Mouse (Mus musculus) neural tube, embryonic 10.5 days (tissue): ENCODE results near the gene Def6.

ENCODE experiments used
- DNase-seq: peaks from one replicate; pipeline ENCODE4 v3.0.0-alpha.2; 2017; ENCODE audit warnings: low spot score; ENCODE audit errors: extremely low spot score

Gene Def6

GRCm38 (mm10) chr17:28240846-28241245, 33.3 kb downstream of the Def6 start:
- no peak for DNase-seq

- DNase-seq = no peak
Observed at GRCm38 (mm10) chr17:28242296-28242695, 34.7 kb downstream of the Def6 start.

- no peak for DNase-seq
Observed at GRCm38 (mm10) chr17:28244214-28244613, 36.6 kb downstream of the Def6 start.

DNA sequence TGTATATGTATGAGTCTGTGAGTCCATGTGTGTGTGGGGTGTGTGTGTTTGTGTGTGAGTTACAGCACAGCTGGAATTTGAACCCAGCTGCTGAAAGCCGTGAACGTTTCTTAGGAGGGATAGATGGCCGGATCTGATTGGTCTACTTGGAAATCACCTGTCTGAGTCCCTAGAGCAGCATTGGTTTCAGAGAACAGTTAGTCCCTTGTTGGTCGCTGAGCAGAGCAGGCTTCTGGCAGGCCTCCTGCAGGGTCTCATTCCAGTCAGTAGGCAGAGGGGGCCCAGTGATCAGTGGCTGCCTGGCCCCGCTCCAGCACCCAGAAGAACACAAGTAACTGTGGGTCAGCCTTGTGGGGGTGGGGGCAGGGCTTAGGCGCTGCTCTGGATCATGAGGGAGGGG, 37.1 kb downstream of the Def6 start:
- no peak for DNase-seq

GRCm38 (mm10) chr17:28246640-28247039, 39.1 kb downstream of the Def6 start:
- DNase-seq = no peak

DNA sequence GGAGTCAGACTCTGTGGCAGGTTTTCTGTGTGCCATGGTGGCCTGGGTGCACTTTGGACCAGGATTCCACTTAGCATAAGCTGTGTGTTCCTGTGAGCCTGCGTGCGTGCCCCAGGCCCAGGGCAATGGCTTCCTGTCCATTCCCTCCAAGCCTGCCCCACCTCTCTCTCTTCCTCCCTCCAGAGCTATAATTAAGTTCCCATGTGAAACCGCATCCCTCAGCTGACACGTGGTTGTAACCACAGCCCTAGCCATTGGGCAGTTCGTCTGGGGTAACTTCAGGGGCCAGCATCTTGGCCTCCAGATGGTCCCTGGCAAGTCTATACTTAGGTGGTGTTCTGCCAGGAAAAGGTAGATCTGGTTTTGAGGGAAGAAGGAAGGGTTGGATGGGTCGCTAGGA, 40.0 kb downstream of the Def6 start:
- peak; percentile 32 for DNase-seq

DNA sequence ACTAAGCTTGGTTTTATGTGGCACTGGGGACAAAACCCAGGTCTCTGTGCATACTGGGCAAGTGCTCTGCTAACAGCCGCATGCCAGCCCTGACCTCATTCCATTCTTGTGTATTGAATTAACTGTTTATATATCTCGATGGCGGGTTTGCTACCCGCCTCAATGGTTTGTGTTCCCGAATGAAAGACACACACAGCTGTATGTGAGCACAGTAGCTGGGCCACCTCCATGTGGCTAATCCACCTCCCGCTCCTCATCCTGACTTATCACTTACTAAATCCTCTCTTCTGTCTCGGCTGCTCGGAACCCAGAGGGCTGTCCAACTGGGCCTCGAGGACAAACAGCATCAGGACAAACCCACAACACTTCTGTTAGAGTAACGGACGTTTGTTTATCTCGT, 41.5 kb downstream of the Def6 start:
- no peak for DNase-seq

DNA sequence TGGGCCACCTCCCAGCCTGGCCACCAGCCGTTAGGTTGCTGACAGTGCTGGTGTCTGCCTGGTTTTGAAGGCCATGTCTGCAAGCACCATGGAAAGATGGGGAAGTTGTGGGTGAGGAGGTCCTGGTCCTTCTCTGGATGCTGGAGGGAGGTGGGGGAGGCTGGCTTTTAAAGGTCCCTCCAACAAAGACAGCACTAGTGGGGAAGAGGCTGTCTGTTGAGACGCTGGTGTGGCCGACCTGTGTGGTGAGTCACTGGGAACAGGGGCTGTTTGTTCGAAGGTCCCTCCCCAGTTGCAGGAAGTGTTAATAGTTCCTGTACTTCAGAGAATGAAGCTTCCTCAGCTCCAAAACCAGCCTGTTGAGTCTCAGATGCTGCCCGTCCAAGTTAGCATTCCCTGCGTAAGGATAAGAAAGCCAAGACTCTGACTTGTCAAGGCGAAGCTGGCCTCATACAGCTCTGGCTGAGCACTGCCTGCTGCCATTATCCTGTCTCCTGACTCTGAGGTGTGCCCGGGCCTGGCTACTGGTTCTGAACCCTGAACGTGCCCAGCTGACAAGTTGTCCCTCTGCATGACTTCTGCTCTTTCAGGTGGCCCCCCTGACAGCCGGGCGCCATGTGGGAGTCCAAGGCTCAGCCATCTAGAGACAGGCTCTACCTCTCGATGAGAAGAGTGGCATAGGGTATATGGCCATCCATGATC, 44.2 kb downstream of the Def6 start:
- no peak for DNase-seq

- DNase-seq = no peak
Observed at GRCm38 (mm10) chr17:28252281-28252648, 44.7 kb downstream of the Def6 start.

DNA sequence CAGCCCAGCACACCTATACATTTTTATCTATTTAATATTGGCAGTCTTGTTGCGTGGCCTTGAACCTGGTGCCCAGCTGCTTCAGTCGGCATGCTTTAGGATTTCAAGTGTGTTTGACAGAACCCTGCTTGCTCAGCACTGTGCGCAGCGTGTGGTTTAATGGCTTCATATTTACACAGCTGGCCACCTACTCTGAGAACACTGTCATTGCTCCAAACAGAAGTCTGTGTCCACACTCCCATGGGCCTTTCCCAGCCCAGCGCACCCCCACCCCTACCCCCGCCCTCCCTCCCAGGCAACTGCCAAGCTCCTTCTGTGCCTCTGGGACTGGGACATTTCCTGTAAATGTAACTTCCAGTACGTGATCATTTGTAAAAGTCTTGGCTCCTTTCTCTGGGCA, 45.6 kb downstream of the Def6 start:
- DNase-seq = peak; percentile 42

DNA sequence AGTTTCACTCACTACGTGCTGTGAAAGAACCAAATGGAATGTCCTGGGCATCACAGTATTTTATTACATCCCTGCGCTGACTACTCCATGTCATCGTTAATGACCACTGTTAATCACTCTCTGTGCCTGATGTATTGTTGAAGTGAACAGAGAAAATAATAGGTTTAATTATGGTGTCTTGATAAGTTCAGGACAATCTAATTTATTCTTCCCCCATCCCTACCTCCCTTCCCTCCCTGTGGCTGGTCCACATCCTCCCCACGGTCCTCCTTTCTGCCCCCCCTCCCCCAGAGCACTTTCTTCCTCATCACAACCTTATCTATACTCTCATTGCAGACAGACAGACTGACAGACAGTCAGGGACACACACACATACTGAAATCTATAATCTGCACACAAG, 47.2 kb downstream of the Def6 start:
- no peak for DNase-seq

- DNase-seq = no peak
Observed at GRCm38 (mm10) chr17:28255651-28256050, 48.1 kb downstream of the Def6 start.

DNA sequence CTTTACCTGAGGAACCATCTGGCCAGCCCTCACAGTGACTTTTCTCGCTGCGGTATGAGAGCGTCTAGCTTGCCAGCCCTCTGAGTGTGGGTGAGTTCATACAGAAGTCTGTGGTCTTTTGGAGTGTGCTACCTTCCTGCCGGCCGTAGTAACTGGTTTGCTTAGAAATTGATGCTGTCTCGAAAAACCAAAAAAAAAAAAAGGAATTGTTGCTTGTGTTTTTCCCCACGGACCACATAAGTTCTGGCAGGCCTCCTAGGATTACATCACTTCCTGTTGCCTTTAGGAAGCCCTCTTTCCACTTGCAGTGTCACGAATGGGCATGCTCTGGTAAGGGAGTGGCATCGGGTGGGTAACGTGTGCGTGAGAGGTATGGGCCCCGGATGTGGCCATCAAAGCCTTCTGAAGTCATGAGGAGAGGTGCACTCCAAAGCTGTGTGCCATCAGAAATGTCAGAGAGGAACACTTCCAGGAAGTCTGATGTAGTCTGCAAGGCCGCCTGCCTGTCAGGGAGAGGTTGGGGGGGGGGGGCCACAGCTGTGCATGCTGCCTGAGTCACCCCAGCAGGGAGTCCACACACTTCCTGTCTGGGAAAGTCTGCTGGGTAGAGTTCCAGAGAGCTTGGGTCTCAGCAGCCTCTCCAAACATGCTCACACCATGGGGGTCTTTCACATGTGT, 49.2 kb downstream of the Def6 start:
- peak; percentile 51 for DNase-seq

DNA sequence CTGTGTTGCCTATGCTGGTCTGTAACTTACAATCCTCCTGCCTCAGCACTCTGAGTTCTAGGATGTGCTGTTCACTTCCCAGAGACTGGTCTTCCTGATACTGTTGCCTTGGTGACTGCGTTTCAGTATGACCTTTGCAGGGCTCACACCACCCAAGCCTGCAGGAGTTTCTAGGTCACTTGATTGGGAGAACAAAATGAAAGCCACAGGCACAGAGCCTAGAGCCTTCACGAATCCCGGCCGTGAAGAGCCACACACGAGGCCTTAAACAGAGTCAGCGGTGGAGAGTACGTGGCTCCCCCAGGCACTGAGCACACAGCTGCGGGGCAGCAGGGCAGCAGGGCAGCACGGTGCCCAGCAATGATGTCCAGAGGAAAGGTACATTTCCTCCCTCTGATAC, 50.7 kb downstream of the Def6 start:
- DNase-seq = no peak

DNA sequence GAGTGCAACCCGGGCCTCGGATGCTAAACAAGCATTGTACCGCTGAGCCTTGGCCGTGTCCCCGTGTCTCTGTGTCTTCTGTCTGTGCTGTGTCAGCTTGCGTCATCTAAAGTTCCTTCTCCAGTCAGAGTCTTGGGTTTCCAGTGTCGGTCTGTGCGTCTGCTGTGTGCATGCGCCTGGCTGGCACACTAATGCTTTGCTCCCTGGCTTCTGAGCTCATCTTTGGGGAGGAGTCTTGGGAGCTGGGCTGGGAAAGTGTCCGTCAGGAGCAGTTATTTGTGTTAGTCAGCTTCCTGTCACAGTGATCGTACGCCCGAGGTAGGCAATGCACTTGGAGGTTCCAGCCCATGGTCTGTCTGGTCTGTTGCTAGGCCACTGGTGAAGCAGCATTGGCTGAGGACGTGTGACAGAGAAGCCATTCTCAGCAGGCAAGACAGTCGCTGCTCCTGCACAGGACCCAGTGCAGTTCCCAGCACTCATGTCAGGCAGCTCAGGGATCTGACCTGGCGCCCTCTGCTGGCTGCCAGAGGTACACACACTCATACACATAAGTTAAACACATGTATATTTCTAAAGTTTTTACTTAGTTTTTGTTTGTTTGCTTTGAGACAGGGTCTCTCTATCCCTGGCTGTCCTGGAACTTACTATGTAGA, 52.4 kb downstream of the Def6 start:
- DNase-seq = no peak

- DNase-seq = no peak
Observed at GRCm38 (mm10) chr17:28260543-28260909, 52.9 kb downstream of the Def6 start.

GRCm38 (mm10) chr17:28261795-28262194, 54.2 kb downstream of the Def6 start:
- no peak for DNase-seq

DNA sequence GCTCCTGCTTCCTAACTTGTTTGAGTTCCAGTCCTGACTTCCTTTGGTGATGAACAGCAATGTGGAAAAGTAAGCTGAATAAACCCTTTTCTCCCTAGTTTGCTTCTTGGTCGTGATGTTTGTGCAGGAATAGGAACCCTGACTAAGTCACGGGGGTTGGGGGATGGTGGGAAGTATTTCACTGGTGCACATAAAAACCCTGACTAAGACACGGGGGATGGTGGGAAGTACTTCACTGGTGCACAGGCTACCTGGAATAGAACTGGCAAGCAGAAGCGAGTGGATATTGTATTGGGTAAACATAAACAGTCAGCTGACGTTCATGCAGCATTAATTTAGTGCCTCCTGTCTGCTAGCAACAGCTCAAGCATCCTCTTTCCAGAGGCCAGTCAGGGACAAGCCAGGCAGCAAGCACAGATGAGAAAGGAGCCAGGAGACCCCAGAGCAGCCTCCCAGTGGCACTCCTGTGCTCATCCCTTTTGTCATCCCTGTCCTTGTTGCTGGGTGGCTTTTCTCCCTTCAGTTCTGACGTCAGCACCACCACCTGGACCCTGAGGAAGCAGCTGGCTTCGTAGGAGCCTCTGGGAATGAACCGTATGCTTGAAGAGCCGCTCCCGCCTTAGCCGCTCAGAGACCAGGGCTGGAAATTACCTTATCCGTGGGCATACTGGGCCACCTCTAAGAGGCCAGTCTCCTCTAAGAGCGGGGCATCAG, 55.8 kb downstream of the Def6 start:
- DNase-seq = no peak

GRCm38 (mm10) chr17:28267251-28267650, 59.7 kb downstream of the Def6 start:
- no peak for DNase-seq

DNA sequence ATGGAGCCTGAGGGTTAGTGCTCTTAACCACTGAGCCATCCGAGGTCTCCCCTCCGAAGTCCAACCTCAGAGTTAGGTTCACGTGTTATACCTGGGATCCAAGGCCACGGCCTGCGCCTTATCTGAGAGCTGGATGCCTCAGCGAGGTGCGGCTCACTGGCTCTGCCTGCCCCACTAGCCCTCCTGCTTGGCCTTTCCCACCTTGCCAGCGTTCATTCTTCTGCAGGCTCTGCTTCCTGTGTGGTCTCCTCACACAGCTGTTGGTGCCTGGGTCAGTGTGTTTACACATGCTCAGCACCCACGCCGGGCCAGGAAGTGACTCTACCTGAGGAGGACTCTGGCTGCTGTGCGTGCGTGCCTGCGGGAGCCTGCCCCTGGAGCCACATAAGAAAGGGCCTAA, 62.6 kb downstream of the Def6 start:
- DNase-seq = no peak

GRCm38 (mm10) chr17:28271537-28272266, 64.1 kb downstream of the Def6 start:
- no peak for DNase-seq

DNA sequence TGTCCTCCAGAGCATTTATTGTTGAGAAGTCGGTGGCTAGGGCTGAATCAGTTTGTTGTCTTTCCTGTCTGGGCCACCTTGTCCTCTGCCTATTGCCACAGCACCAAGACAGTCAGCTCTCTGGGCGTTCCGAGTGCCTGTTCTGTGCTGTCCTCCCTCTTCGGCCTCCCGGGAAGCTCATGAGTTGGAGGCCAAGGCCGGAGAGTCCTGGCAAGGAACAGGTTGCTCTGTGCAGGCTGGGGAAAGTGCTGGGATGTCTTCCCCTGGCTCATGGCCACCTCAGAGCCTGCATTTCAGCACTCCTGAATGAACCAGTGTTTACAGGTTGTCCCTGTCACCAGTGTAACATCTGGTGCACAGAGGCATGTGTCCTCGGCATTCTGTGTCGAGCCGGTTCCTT, 64.7 kb downstream of the Def6 start:
- no peak for DNase-seq
